Mouse (Mus musculus): ENCODE data around the gene Tpm3. TPM values are rescaled to one million over a fixed set of nuclear protein-coding genes. Genes with fewer than 3 reads are reported as not detected.

Gene Tpm3
- polyA plus RNA-seq, 1 experiment from 2014 or later: 510 TPM

DNA sequence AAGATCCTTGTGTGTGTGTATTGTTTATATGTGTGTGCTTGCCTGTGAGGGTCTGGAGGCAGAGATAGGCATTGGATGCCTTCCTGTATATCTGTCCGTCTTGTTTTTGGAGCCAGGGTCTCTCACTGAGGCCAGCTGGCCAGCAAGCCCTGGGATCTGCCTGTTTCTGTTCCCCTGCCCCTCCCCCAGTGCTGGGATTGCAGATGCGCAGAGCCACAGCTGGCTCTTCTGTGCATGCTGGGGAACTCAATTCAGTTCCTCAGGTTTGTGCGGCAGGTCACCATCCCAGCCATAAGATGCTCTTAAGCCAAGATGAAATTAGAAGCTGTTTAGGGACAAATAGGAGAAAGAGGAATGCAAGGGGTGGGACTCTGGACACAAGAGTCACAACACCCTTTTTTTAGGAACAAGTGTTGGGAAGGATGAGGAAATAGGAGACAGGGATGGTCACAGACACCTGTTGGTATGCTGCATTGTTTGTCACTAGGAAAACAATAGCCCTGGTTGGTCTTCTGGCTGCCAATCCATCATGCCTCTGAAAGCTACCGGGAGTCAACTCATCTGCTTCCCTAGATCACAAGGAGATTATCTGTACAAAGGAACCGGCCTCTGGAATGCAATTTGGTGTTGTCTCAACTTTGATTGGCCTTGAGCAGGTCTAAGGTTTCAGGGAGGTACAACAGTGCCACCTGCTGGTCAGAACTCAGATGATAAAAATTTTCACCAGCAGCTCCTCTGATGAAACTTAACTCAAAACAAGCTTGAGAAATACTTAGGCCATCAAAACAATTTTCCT is 4.7 kb downstream of the Tpm3 start:
- Histone ChIP-seq H3K36me3 (no peaks in the 10 kb centered on the region), H3K27ac (0 out of 2 replicates have a peak overlapping the region, but pooled peaks have one; percentile 7), H3K27me3 (no peaks in the 10 kb centered on the region), H3K4me3 (no peak overlapping the region), H3K9ac (no peak overlapping the region), H3K4me1 (peaks cover 28% of the 10 kb centered on the region), H3K4me2 (replicated peaks) (peak overlapping the region; percentile 19), H3K9me3 (replicated peaks) (no peaks in the 10 kb centered on the region)
- 8% methylated on average over 5 of the region's 5 CpGs for WGBS
- no peak for ATAC-seq (ENCODE audit: low FRiP score)

DNA sequence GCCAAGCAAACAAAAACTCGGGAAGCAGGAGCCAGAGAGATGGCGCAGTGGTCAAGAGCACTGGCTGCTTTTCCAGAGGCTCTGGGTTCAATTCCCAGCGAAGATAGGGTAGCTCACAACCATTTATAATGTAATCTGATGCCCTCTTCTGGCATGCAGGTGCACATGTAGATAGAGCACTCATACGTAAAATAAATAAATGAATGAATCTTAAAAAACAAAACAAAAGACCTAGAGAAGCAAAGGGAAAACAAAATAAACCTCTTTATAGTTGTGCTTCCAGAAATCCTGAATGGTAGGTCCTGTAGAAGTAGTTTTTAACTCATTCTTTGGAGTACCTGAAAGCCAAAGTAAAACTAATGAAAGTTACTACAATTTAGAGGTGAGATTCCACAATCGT is 5.8 kb downstream of the Tpm3 start:
- Histone ChIP-seq H3K27me3 (no peaks in the 10 kb centered on the region), H3K9me3 (replicated peaks) (no peaks in the 10 kb centered on the region), H3K27ac (no peak overlapping the region), H3K36me3 (no peaks in the 10 kb centered on the region), H3K4me2 (replicated peaks) (no peak overlapping the region), H3K4me1 (peaks cover 36% of the 10 kb centered on the region), H3K4me3 (no peak overlapping the region), H3K9ac (no peak overlapping the region)
- WGBS: 54% methylated on average over 5 of the region's 5 CpGs
- ATAC-seq (ENCODE audit: low FRiP score): no peak

DNA sequence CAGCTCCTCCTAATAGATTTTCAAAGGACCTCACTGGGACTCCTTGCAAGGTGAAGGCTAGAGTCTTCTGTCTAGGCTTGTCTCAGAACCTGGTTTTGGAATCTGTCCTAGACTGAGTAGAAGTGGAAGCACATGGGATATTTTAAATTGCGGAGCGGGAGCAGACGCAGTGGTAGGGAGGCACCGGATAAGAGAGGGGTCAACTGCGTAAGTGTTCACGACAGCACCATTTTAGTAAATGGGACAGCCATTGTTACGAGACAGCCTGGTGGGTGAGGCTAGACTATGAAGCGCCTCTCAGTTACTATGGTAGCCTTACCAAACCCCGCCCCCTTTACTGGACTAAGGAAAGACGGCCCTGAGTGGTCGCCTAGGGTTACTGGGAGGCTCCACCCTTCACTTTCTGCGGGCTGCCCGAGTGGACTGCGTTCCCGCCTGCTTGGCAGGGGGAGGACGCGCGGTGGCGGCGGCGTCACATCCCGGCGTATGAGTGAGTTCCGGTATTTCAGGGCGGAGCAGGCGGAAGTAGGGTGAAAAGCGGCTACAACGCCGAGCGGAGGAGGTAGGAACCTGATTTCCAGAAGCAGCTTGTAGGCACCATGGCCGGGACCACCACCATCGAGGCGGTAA is 6.8 kb downstream of the Tpm3 start:
- H3K27me3 ChIP-seq: no peaks in the 10 kb centered on the region
- peak; percentile 97 for ATAC-seq (ENCODE audit: low FRiP score)
- H3K27ac ChIP-seq: peak overlapping the region; percentile 95
- H3K4me3 ChIP-seq: peak overlapping the region; percentile 88
- H3K36me3 ChIP-seq: no peaks in the 10 kb centered on the region
- H3K9me3 ChIP-seq (replicated peaks): no peaks in the 10 kb centered on the region
- peaks cover 46% of the 10 kb centered on the region for H3K4me1 ChIP-seq
- under 1% methylated on average over 33 of the region's 33 CpGs for whole genome bisulfite sequencing
- peak overlapping the region; percentile 89 for H3K4me2 ChIP-seq (replicated peaks)
- H3K9ac ChIP-seq: peak overlapping the region; percentile 91

DNA sequence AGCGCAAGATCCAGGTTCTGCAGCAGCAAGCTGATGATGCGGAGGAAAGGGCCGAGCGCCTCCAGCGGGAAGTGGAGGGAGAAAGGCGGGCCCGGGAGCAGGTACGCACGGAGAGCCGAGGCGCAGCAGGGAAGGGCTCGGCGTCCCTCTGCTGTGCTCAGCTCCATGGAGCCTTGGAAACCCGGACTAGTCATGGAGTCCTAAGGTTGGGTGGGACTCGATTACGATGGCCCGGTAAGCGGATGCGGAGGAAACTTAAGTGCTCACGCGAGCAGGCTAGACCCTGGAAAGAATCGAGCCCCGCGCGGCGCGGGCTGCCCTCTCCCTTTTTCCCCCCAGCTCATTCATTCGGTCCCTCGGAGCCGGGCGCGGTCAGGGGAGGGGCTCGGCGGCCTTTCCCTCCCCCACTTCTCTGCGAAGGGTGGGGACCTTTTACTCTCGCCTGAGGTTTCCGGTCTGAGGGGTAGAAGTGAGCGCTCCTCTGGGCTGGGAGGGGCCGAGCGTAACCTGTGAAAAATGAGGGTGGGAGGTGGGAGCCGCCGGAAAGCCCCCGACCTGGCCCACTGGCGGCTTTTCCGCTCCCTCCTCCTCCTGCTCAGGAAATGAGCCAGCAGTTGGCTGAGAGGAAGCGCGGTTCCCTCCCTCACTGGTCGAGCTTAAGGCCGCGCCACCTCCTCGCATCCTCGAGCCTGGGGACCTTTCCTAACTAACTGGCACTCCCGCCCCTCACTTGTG is 7.5 kb downstream of the Tpm3 start:
- H3K4me1 ChIP-seq: peaks cover 53% of the 10 kb centered on the region
- H3K9me3 ChIP-seq (replicated peaks): no peaks in the 10 kb centered on the region
- H3K4me2 ChIP-seq (replicated peaks): peak overlapping the region; percentile 89
- H3K9ac ChIP-seq: peak overlapping the region; percentile 91
- peak overlapping the region; percentile 88 for H3K4me3 ChIP-seq
- WGBS: under 1% methylated on average over 49 of the region's 53 CpGs
- ATAC-seq (ENCODE audit: low FRiP score): peak; percentile 80
- no peaks in the 10 kb centered on the region for H3K27me3 ChIP-seq
- H3K27ac ChIP-seq: peak overlapping the region; percentile 95
- H3K36me3 ChIP-seq: no peaks in the 10 kb centered on the region

DNA sequence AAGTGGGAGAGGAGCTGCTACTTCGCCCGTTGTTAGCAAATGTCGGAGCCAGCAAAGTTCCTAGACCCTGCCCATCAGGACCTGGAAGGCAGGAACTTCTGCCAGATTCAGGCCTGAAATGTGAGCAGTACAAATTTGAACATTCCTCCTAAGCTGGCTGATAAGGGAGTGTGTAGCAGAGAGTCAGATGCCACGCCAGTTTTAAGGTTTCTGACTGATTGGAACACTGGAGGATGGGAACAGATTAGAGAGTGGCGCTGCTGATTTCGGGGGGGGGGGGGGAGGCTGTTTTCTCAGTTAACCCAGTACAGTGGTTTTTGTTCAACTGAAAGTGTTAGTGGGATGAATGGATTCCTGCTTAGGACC is 8.0 kb downstream of the Tpm3 start:
- Histone ChIP-seq H3K4me1 (peaks cover 57% of the 10 kb centered on the region), H3K9me3 (replicated peaks) (no peaks in the 10 kb centered on the region), H3K4me2 (replicated peaks) (peak overlapping the region; percentile 89), H3K4me3 (peak overlapping the region; percentile 88), H3K27ac (peak overlapping the region; percentile 95), H3K27me3 (no peaks in the 10 kb centered on the region), H3K9ac (peak overlapping the region; percentile 91), H3K36me3 (no peaks in the 10 kb centered on the region)
- 2% methylated on average over 6 of the region's 6 CpGs for WGBS
- no peak for ATAC-seq (ENCODE audit: low FRiP score)

DNA sequence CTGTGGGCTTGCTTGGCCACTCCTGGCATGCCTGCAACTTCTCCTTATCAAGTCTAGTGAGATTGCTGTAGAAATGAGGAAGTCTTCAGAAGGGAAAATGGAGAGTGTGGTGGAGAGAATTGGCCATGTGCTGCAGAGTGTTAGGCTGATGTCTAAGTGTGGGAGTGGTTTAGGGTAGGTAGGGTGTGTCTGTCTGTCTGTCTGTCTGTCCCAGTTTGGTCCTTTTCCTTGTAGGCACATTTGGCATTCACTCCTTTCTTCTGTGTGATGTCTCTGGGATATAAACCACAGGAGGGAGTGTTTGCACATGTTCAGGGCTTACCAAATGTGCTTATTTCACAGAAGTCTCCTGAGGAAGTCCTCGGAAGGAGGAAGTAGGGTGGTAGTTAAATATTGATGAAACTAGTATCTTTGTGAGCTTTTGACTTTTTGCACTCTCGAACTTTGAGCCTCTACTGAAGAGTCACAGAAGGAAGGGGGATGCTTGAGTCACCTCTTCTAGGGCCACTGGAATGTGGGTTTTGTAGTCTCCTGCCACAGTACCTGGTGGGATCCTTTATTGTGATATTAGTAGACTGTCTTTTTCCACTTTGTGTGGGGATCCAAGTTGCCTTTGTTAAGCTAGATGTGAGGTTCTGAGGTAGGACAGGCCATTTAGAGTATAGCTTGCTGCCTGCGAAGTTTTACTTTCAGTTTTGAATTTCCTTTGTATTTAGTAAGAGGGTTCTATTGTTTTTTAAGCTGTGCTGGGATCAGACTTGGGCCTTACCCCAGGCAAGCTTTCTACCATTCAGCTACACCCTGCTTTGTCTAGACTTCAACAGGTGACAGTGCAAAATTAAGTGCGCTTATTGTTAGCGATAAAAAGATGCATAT is 9.2 kb downstream of the Tpm3 start:
- Histone ChIP-seq H3K9ac (0 out of 2 replicates have a peak overlapping the region, but pooled peaks have one; percentile 18), H3K27ac (no peak overlapping the region), H3K4me1 (peaks cover 57% of the 10 kb centered on the region), H3K36me3 (peaks cover 3% of the 10 kb centered on the region), H3K4me3 (peak overlapping the region; percentile 88), H3K27me3 (no peaks in the 10 kb centered on the region), H3K4me2 (replicated peaks) (peak overlapping the region; percentile 89), H3K9me3 (replicated peaks) (no peaks in the 10 kb centered on the region)
- ATAC-seq (ENCODE audit: low FRiP score): no peak
- 83% methylated on average over 5 of the region's 5 CpGs for WGBS

DNA sequence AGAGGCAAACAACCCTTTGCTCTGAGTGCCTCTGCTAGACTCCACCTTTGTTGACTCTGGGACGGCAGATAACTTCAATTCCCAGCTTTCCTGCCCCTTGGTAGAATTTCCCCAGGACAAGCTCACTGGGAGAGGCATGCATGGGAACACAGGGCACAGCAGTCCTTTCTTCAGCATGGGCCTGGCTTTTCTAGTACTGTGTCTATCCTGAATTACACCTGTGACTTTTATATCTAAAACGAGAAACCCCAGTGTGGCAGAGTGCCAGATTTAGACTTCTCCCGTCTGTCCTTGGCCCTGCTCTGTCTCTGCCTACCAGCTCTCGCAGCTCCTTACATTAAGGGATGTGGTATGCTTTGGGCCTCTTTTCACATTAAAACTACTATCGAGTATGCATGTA is 10.6 kb downstream of the Tpm3 start:
- H3K4me1 ChIP-seq: peaks cover 52% of the 10 kb centered on the region
- 0 out of 2 replicates have a peak overlapping the region, but pooled peaks have one; percentile 3 for H3K9ac ChIP-seq
- H3K9me3 ChIP-seq (replicated peaks): no peaks in the 10 kb centered on the region
- H3K4me2 ChIP-seq (replicated peaks): peak overlapping the region; percentile 29; the same call in 1 of the 2 replicates
- ATAC-seq (ENCODE audit: low FRiP score): no peak
- no peaks in the 10 kb centered on the region for H3K27me3 ChIP-seq
- 70% methylated on average over 5 of the region's 5 CpGs for WGBS
- H3K4me3 ChIP-seq: no peak overlapping the region
- peaks cover 16% of the 10 kb centered on the region for H3K36me3 ChIP-seq
- H3K27ac ChIP-seq: peak overlapping the region; percentile 41; the same call in 1 of the 2 replicates

DNA sequence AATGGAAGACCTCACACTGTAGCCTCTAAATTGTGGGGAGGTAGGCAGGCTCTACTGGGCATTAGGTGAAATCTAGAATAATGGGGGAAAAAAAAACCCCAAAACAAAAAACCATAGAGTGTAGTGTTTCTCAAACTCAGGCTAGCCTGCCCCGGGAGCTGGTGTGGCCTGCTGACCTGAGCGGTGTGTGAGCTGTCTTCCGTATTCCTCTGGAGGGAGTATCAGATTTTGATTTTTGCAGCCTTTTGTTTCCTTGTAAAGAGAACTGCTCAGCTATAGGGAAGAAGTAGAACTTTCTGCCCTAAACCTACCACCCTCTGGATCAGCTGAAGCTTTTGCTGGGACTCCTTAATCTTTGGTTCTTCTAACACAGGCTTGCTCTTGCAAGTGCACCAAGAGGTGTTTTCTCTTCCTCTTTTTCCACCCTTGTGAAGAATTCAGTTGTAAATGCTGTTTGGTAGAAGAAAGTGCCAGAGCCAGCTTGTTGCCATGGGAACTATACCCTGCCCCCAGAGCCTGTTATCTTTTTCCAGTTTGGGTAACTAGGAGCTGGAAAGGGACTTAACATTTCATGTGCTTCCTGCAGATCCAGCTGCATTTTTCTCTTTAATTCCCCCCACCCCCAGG is 11.4 kb downstream of the Tpm3 start:
- Histone ChIP-seq H3K9me3 (replicated peaks) (no peaks in the 10 kb centered on the region), H3K9ac (no peak overlapping the region), H3K4me1 (peaks cover 48% of the 10 kb centered on the region), H3K36me3 (peaks cover 24% of the 10 kb centered on the region), H3K4me2 (replicated peaks) (peak overlapping the region; percentile 29; the same call in 1 of the 2 replicates), H3K27me3 (no peaks in the 10 kb centered on the region), H3K27ac (peak overlapping the region; percentile 41), H3K4me3 (no peak overlapping the region)
- no peak for ATAC-seq (ENCODE audit: low FRiP score)
- 39% methylated on average over 3 of the region's 3 CpGs for WGBS

DNA sequence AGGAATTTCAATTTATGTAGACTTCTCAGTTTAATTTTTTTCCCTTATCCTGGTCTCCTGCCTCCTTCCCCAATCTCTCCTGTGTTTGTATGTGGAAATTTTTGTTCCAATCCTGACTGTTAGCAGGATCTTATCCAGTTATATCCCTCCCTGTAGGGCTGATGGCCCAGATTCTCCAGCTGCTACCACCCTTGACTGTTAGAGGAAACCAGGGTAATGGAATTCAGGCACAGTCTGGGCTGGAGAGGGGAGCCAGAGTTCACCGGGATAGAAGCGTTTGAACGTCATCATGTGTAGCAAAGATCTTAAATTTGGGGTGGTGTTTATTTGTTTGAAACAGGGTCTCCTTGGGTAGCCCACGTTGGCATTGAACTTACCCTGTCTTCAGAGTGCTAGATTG is 12.3 kb downstream of the Tpm3 start:
- no peaks in the 10 kb centered on the region for H3K27me3 ChIP-seq
- ATAC-seq (ENCODE audit: low FRiP score): no peak
- H3K4me2 ChIP-seq (replicated peaks): no peak overlapping the region
- H3K36me3 ChIP-seq: peaks cover 34% of the 10 kb centered on the region
- no peak overlapping the region for H3K4me3 ChIP-seq
- H3K9me3 ChIP-seq (replicated peaks): no peaks in the 10 kb centered on the region
- H3K27ac ChIP-seq: no peak overlapping the region
- 0 out of 2 replicates have a peak overlapping the region, but pooled peaks have one; percentile 3 for H3K9ac ChIP-seq
- 87% methylated on average over 4 of the region's 4 CpGs for WGBS
- peaks cover 46% of the 10 kb centered on the region for H3K4me1 ChIP-seq

DNA sequence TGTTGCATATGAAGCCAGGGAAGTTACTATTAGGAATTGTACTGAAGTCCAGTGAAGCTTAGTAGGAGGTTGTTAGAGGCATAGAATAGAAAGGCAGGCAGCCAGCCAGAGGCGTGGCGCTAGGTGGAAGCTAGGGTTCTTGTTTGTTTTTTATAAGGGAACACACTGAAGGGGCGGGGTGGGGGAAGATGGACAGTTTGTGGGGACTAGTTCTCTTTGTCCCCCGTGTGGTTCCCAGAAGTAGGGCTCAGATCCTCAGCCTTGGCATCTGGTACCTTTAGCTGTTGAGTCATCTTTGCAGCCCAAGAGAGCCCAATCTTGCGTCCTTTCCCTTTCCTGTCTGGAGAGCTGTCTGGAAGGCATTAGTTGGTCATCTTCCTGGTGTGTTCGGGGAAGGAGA is 12.8 kb downstream of the Tpm3 start:
- Histone ChIP-seq H3K4me2 (replicated peaks) (no peak overlapping the region), H3K27me3 (no peaks in the 10 kb centered on the region), H3K9ac (no peak overlapping the region), H3K9me3 (replicated peaks) (no peaks in the 10 kb centered on the region), H3K27ac (no peak overlapping the region), H3K4me3 (no peak overlapping the region), H3K36me3 (peaks cover 39% of the 10 kb centered on the region), H3K4me1 (peaks cover 46% of the 10 kb centered on the region)
- whole genome bisulfite sequencing: 86% methylated on average over 6 of the region's 6 CpGs
- ATAC-seq (ENCODE audit: low FRiP score): no peak

DNA sequence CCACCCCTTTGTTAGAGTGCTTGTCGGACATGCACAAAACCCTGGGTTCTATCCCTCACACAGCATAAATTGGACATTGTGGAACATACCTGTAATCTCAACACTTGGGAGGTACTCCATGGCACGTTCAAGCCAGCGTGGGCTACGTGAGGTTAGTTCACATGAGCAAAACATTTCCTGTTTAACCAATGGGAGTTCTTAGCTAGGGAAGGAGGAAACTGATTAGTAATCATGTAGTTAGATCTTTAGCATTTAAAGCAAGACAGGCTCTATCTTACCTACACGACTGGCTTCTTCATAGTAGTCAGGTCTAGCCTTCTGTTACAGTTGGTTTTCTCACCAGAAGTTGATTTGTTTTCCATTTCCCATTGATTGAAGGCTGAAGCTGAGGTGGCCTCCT is 13.6 kb downstream of the Tpm3 start:
- Histone ChIP-seq H3K36me3 (peaks cover 47% of the 10 kb centered on the region), H3K9me3 (replicated peaks) (no peaks in the 10 kb centered on the region), H3K4me1 (peaks cover 39% of the 10 kb centered on the region), H3K4me3 (no peak overlapping the region), H3K9ac (no peak overlapping the region), H3K4me2 (replicated peaks) (no peak overlapping the region), H3K27ac (no peak overlapping the region), H3K27me3 (no peaks in the 10 kb centered on the region)
- ATAC-seq (ENCODE audit: low FRiP score): no peak
- WGBS: 93% methylated on average over 5 of the region's 5 CpGs
